Mouse (Mus musculus): Measurements from ENCODE around the gene Phb2.
A peak's percentile ranks its signal among the peaks of the same experiment; 100 is the strongest.

The Phb2 gene

DNA sequence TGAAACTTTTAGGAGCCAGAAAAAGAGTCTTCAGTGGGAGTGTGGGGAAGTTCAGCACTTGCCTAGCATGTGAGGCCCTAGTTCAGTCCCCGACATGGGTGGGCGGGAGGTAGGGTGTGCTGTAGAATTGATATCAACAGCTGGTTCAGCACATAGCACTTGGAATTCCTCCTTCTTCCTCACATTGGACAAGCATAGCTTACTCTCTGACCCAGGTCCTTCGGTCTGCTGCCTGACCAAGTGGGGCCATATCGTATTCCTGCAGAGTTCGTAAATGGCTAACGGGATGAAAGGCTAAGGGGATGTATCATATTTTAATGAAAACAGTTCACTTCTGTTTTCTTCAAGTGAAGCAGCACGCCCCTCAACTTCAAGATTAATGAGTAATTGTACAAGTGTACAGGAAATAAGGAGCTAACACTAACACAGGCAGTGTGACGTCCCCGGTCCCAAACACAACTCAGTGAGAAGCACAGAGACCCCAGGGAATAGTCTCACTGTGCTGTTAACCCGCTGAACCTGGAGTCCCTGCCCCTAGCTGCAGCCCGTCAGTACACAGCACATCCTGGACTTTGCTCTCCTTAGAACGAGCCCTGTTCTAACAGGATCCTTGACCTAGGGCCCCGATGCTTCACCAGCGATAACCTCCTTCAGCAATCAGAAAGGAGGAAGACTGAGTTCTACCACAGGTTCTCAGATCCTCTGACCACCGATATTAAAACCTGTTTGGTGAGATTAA, 18.7 kb upstream of the Phb2 start:
- no peak for DNase-seq

GRCm38 (mm10) chr6:124694166-124694955, 17.8 kb upstream of the Phb2 start:
- peak; percentile 36 for DNase-seq

- DNase-seq, result no peak
Observed at GRCm38 (mm10) chr6:124696441-124697150, 15.5 kb upstream of the Phb2 start.

DNA sequence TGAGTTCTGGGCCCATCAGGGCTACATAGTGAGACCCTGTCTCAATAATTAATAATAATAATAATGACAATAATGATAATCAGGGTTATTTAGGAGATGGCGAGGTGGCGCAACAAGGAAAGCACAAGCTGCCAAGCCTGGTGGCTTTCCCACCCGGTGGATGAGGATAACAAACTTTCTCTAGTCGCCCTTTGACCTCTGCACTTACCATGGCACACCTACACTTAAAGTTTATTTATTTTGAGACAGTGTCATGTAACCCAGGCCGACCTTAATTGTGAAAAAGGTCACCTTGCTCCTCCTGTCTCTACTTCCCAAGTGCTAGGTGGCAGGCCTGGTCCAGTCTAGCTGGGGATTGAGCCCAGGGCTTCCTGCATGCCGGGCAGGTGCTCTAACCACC, 13.4 kb upstream of the Phb2 start:
- DNase-seq, result no peak

GRCm38 (mm10) chr6:124699366-124699765, 12.8 kb upstream of the Phb2 start:
- no peak for DNase-seq

DNA sequence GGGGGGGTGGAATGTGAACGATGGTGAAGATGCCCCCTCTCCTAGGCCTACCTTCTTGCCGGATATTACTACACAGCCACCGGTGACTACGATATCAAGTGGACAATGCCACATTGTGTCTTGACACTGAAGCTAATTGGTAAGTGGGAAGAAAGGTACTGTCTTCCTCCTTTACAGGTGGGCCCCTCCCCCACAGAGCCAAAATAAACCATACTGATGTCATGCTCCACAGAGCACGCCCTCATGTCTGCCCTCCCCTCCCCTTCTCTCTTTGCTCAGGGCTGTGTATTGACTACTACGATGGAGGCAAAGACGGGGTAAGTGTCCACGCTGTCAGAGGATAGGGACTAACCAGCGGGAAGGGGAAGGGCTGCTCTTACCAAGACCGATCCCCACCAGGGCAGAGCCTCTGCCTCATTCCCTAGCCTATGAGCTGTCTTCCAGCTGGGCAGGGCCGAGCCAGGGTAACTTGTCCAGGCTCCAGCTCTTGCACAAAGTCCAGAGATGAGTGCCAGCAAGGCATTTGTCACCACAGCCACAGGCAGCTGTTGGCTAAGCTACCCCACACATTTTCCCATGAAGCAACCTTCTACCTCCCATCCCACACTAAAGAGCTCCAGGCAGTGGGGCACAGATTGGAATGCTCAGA, 12.1 kb upstream of the Phb2 start:
- DNase-seq, result no peak

DNA sequence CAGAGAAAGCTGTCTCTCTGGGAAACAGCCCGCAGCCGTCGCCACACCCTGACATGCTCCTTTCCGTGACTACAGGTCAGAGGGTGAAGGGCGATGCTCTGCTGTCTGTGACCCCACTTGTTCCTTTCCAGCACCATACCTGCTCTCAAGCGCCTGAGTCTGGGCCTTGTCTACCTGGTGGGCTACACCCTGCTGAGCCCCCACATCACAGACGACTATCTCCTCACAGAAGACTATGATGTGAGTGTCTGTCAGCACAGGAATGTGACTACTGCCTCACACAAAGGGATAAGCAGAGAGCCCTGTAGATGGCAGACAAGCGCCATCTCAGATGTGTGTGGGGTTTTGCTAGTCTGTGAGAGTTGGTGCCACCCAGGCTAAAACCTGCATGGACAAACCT, 10.8 kb upstream of the Phb2 start:
- peak; percentile 70 for DNase-seq

DNA sequence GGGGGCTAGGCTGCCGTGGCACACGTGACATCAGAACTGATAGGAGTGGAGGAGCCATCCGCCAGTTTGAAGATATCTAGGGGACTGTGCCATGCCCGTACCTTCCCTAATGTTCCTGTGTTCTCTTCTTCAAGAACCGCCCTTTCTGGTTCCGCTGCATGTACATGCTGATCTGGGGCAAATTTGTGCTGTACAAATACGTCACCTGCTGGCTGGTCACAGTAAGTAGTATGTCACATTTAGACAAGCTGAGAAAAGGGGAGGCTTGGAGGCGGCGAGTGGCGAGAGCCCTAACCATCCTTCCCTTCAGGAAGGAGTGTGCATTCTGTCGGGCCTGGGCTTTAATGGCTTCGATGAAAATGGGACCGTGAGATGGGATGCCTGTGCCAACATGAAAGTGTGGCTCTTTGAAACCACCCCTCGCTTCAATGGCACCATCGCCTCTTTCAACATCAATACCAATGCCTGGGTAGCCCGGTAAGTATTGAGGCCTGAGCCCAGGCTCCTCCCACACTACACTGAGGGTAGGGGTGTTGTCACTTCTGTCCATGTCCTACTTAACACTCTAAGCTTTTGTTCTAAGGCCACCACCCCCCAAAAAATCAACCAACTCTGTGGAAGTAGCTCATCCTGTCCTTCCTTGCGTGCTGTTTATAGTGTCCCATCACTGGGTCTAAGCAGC, 9.9 kb upstream of the Phb2 start:
- no peak for DNase-seq

GRCm38 (mm10) chr6:124702784-124703103, 9.4 kb upstream of the Phb2 start:
- DNase-seq, result peak; percentile 89

- DNase-seq, result no peak
Observed at GRCm38 (mm10) chr6:124703789-124704188, 8.3 kb upstream of the Phb2 start.

GRCm38 (mm10) chr6:124704417-124704816, 7.7 kb upstream of the Phb2 start:
- DNase-seq, result no peak

DNA sequence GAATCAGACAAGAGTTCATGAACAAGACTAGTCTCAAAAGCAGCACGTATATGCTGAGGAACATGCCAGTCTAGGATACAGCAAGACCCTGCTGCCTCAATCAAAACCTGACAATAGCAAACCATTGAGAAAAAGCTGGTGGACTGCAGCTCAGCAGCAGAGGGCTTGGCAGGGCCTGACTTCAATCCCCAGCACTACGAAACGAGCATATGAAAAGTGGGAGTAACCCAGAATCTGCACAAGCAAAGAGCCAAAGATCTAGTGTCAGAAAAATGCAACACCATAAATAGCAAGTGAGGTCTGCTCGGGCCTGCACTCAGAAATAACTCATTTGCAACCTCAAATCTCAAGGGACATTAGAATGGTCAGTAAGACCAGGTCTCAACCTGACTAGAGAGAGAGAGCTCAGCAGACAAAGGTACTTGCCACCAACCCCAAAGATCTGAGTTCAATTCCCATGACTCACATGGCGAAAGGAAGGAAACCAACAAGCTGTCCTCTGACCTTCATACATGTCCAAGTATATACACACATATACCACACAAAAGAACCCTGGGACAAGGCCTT, 6.0 kb upstream of the Phb2 start:
- no peak for DNase-seq

DNA sequence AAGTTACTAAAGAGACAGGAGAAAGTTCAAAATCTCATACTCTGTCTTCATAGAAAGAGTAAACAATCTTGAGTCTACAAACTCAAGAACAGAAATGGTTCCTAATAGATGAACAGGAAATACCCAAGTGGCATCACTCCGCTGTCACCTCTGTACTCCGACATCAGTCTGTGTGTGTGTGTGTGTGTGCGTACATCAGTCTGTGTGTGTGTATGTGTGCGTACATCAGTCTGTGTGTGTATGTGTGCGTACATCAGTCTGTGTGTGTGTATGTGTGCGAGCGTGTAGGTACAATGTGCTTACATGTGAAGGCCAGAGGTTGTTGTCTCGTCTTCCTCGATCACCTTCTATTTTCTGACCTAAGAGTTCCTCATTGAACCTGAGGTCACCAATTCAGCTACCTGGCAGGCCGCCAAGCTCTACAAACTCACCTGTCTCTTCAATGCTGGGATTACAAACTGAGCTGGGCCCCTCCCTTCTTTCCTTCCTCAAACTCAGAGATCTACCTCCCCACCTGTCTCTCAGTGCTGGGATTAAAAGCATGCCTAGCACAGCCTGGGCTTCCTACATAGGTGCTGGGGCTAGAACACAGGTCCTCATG, 3.7 kb upstream of the Phb2 start:
- no peak for DNase-seq

DNA sequence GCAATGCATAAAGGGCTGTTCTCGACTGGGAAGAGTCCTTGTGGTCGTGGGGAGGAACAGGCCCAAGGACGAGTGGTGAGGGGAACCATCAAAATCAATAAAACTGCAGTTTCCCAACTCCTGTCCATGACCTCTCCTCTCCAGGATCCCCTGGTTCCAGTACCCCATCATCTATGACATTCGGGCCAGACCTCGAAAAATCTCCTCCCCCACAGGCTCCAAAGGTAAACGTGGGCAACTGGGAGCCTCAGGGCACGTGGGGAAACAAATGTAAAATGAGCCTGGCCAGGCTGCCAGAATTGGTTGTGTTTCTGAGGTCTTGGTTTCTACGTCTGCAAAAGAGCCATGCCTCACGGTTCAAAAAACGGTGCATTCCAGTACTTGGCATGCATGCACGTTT, 782 bp downstream of the Phb2 start:
- no peak for DNase-seq

DNA sequence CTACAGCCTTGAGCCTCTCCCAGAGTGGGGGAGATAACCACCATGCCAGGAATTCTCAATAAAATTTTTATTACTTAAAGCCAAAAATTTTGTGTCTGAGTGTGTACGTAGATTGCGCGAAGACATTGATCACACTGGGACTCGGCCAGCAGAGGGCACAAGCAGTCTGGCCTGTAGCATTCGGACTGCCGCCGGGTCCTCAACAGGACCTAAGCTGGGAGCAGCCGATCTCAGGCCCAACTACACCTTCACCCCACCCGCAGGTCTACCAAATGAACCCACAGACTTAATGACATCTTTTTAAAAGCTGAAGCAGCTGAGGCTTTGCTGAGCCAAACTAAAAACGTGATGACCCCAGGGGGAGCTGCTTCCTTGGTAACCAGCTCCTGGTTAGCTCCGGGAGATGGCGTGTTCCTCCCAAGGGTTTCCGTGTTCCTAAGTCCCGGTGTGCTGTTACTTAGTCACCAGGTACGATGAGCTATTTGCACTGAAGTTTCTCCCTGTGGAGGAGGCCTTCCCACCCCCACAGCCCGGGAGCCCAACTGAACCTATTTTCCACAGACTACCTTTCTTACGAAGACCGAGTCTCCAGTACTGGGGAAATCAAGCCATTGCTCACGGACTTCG, 4.8 kb downstream of the Phb2 start:
- DNase-seq, result peak; percentile 66

DNA sequence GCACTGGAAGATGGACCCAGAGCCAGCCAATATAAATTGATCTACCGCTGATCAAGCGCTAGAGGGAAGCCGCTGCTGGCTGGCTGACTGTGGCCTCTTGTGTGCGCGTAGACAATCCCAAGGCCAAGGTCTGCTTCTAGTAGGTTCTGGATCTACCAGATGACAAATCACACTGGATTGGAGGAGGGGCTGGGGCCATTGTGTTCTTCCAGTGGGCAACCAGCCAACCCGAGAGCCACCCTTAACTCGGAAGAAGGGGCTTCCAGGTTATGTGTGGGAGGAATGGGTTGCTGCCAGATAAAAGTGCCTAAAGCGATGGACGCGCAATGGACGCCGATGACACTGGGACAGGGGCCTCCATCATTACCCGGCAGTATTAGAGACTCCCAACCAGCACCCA, 5.8 kb downstream of the Phb2 start:
- DNase-seq, result no peak

GRCm38 (mm10) chr6:124718703-124719102, 6.6 kb downstream of the Phb2 start:
- DNase-seq, result no peak

GRCm38 (mm10) chr6:124719354-124719978, 7.3 kb downstream of the Phb2 start:
- peak; percentile 47 for DNase-seq

GRCm38 (mm10) chr6:124720904-124721303, 8.8 kb downstream of the Phb2 start:
- peak; percentile 60 for DNase-seq

GRCm38 (mm10) chr6:124722876-124723473, 10.8 kb downstream of the Phb2 start:
- DNase-seq, result no peak

DNA sequence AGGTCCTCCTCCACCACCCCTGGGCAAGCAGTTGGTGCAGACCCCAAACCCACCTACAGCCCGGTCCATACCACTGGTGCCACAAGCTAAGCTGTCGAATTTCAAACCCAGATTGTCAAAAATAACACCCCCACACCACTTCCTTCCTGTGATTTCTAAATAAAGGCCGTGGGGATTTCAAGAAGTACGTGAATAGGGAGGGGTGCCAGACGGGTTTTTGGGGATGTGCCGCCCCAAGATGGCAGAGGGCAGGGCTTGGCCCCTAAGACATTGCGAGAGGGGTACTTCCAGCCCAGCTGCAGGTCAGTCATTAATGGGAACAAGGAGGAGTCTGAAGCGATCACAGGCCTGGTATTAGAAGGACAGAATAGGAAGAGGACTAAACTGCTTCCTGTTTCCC, 11.4 kb downstream of the Phb2 start:
- DNase-seq, result no peak
